Mouse (Mus musculus) small intestine, adult 2 months (tissue): ENCODE data around the gene Fen1. TPM values are rescaled to one million over a fixed set of nuclear protein-coding genes. Genes with fewer than 3 reads are reported as not detected.

Experiments used
- H3K27ac ChIP-seq: fragments of 200-500 bp; 2 replicates; pipeline ENCODE4 v1.5.1; 2012; ENCODE audit warnings: low read depth, low read length, control low read depth, inconsistent platforms; ENCODE audit not compliant: insufficient read depth
- H3K27me3 ChIP-seq: fragments of 200-500 bp; 2 replicates; pipeline ENCODE4 v1.6.1; 2012; ENCODE audit warnings: mild to moderate bottlenecking, moderate library complexity, low read length, inconsistent platforms; ENCODE audit not compliant: control insufficient read depth, insufficient read depth
- H3K36me3 ChIP-seq: fragments of 200-500 bp; 2 replicates; pipeline ENCODE4 v1.6.1; 2012; ENCODE audit warnings: mild to moderate bottlenecking, low read length, control low read depth, inconsistent platforms; ENCODE audit not compliant: control insufficient read depth, insufficient read depth
- H3K4me1 ChIP-seq: fragments of 200-500 bp; 2 replicates; pipeline ENCODE4 v1.6.1; 2012; ENCODE audit warnings: low read length, inconsistent platforms, mixed read lengths; ENCODE audit not compliant: control insufficient read depth, insufficient read depth, insufficient read length
- H3K4me3 ChIP-seq: fragments of 200-500 bp; 2 replicates; pipeline ENCODE4 v1.5.1; 2012; ENCODE audit warnings: low read depth, mild to moderate bottlenecking, control low read depth, inconsistent platforms, low read length, moderate library complexity
- CTCF ChIP-seq: fragments of 200-500 bp; IDR thresholded peaks from 2 replicates; pipeline ENCODE4 v1.5.1; 2012; ENCODE audit warnings: low read depth, mild to moderate bottlenecking, control low read depth, inconsistent platforms, low read length, moderate library complexity, mixed read lengths; ENCODE audit not compliant: insufficient replicate concordance, insufficient read length; ENCODE audit errors: extremely low read depth
- POLR2A ChIP-seq: fragments of 200-500 bp; IDR thresholded peaks from 2 replicates; pipeline ENCODE4 v1.6.1; 2012; ENCODE audit warnings: low read depth, mild to moderate bottlenecking, control low read depth, inconsistent platforms, low read length, moderate library complexity
- WGBS: fragments of 180-500 bp; shearing (Covaris S2); methylation state at CpG from one replicate; pipeline ENCODE4 v1.1.7; 2018; 5-methylcytosine and 5-hydroxymethylcytosine counted together
- polyA plus RNA-seq: library from polyadenylated mRNA; depleted of rRNA; stranded (reverse); fragments of >200 nt; gene quantifications from 2 replicates; pipeline ENCODE4 v1.2.3, GENCODE M21; 2012; rRNA removed

Fen1 gene
- polyA plus RNA-seq, 1 experiment: 13.1 TPM

DNA sequence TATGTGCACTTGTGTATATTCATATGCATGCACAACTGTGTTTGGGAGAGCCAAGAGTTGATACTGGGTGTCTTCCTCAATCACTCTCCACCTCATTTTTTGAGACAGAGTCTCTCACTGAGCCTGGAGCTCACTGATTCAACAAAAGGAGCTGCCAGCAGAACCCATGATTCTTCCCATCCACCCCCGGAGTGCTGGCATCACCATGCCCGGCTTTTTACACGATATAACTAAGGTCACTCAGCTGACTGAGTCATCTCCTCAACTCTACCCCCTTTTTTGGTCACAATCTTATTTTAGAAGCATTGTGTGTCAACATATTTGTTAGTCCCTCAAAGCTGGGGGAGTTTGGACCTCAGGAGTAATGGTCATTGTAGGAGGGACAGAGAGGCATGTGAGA, 40.1 kb downstream of the Fen1 start:
- H3K36me3 ChIP-seq: no peaks in the 10 kb centered on the region
- TF ChIP-seq CTCF (no peak), POLR2A (no peak)
- H3K27me3 ChIP-seq: no peaks in the 10 kb centered on the region
- no peak overlapping the region for H3K4me3 ChIP-seq
- H3K27ac ChIP-seq: no peak overlapping the region
- peaks cover 2% of the 10 kb centered on the region; the same call in 1 of the 2 replicates for H3K4me1 ChIP-seq
- 91% methylated on average over 3 of the region's 3 CpGs for WGBS

DNA sequence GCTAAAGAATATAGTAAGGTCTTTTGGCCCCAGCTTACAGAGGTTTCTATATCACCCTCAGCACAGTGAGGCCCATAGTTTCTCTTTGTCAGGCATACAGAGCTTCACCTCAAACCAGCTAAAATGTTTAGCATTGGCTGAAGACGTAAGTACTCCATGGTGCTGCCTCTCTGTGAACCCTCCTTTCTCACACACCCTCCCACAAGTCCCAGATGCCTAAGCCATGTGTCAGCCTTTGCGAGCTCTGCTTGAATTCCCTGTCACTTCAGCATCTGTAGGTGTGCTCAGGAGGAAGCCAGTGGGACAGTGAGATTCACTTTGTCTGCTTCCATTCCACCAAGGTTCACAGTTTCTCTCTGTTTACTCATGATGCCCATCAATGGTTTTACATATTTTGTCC, 46.2 kb downstream of the Fen1 start:
- Histone ChIP-seq H3K4me1 (peaks cover 2% of the 10 kb centered on the region; the same call in 1 of the 2 replicates), H3K4me3 (no peak overlapping the region), H3K36me3 (no peaks in the 10 kb centered on the region), H3K27ac (no peak overlapping the region), H3K27me3 (no peaks in the 10 kb centered on the region)
- WGBS: 84% methylated on average over 2 of the region's 2 CpGs
- TF ChIP-seq CTCF: no peak
- no peak for TF ChIP-seq POLR2A

DNA sequence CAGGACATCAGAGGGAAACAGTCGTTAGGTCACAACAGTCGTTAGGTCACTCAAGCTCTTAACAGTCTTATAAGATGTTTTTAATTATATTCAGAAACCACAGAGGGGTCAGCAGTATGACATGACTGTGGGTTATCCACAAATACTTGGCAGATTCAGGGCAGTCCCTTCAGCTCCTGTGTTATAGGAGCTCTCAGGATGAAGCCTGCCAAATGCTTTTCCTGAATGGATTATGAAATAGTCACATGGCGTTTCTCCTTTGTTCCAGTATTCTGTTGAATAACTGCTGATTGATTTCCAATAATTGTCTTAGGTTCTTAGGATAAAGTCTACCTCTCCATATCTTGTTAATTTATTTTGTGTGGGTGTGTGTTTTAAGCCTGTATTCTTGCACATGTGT, 54.8 kb downstream of the Fen1 start:
- WGBS: 35% methylated on average over 3 of the region's 3 CpGs
- Histone ChIP-seq H3K27ac (peak overlapping the region; percentile 2; the same call in 1 of the 2 replicates), H3K4me3 (no peak overlapping the region), H3K4me1 (no peaks in the 10 kb centered on the region), H3K27me3 (no peaks in the 10 kb centered on the region), H3K36me3 (no peaks in the 10 kb centered on the region)
- no peak for TF ChIP-seq POLR2A
- TF ChIP-seq CTCF: no peak

Other genes with a start within 250 kb of the Fen1 start
- 9,432 and 18,582 TPM in 2 replicates for gene Fth1, start 223.6 kb downstream of the Fen1 start, polyA plus RNA-seq
- gene Best1, start 202.5 kb downstream of the Fen1 start, polyA plus RNA-seq: 0.09 and 0.18 TPM in 2 replicates
- 4.1 and 4.3 TPM in 2 replicates for gene Rab3il1, start 202.5 kb downstream of the Fen1 start, polyA plus RNA-seq
- gene Fads3, start 162.6 kb downstream of the Fen1 start, polyA plus RNA-seq: 7.6 and 18.9 TPM in 2 replicates
- gene Fads2, start 102.4 kb downstream of the Fen1 start, polyA plus RNA-seq: 29.6 and 44.9 TPM in 2 replicates
- 8.5 and 11.6 TPM in 2 replicates for gene Fads1, start 21.3 kb downstream of the Fen1 start, polyA plus RNA-seq
- gene Tmem258, start 155 bp downstream of the Fen1 start, polyA plus RNA-seq: 41.1 and 67.1 TPM in 2 replicates
- gene Myrf, start 36.6 kb upstream of the Fen1 start, polyA plus RNA-seq: 58.3 and 65.5 TPM in 2 replicates
- gene Dagla, start 100.7 kb upstream of the Fen1 start, polyA plus RNA-seq: 5.6 and 8.7 TPM in 2 replicates
- gene Syt7, start 184.9 kb upstream of the Fen1 start, polyA plus RNA-seq: 2.6 and 10.5 TPM in 2 replicates